Mouse (Mus musculus) liver, adult 2 months (tissue): Measurements from ENCODE around the gene Dmtf1. TPM values are rescaled to one million over a fixed set of nuclear protein-coding genes. Genes with fewer than 3 reads are reported as not detected.

ENCODE experiments used
- DNase-seq: peaks from one replicate; pipeline ENCODE4 v3.0.0-alpha.2; 2011; ENCODE audit warnings: low read depth, low spot score; ENCODE audit errors: extremely low read depth
- H3K27ac ChIP-seq: fragments of 200-500 bp; replicated peaks from 2 replicates; pipeline ENCODE4 v1.5.1; 2012; ENCODE audit warnings: low read depth, mild to moderate bottlenecking, control low read depth, inconsistent platforms, low read length; ENCODE audit not compliant: insufficient read depth
- H3K27me3 ChIP-seq: fragments of 200-500 bp; 2 replicates; pipeline ENCODE4 v1.6.1; 2012; ENCODE audit warnings: mild to moderate bottlenecking, moderate library complexity, low read length, inconsistent platforms; ENCODE audit not compliant: control insufficient read depth, insufficient read depth
- H3K36me3 ChIP-seq: fragments of 200-500 bp; 2 replicates; pipeline ENCODE4 v1.6.1; 2012; ENCODE audit warnings: low read length, inconsistent platforms; ENCODE audit not compliant: control insufficient read depth, insufficient read depth
- H3K4me1 ChIP-seq: fragments of 200-500 bp; 2 replicates; pipeline ENCODE4 v1.6.1; 2011; ENCODE audit warnings: low read length; ENCODE audit not compliant: control insufficient read depth, insufficient read depth
- H3K4me3 ChIP-seq: fragments of 200-500 bp; 2 replicates; pipeline ENCODE4 v1.5.1; 2011; ENCODE audit warnings: low read depth, mild to moderate bottlenecking, control low read depth, low read length, moderate library complexity; ENCODE audit not compliant: insufficient read depth
- H3K79me2 ChIP-seq: fragments of 200-500 bp; 2 replicates; pipeline ENCODE4 v1.6.1; 2012; ENCODE audit warnings: inconsistent platforms, mild to moderate bottlenecking, low read length, moderate library complexity; ENCODE audit not compliant: control insufficient read depth, insufficient read depth
- H3K9ac ChIP-seq: fragments of 200-500 bp; 2 replicates; pipeline ENCODE4 v1.6.1; 2012; ENCODE audit warnings: low read depth, mild to moderate bottlenecking, control low read depth, inconsistent platforms, low read length
- CTCF ChIP-seq: fragments of 200-500 bp; IDR thresholded peaks from 2 replicates; pipeline ENCODE4 v1.5.1; 2011; ENCODE audit warnings: low read depth, low read length, control low read depth
- POLR2A ChIP-seq: fragments of 200-500 bp; IDR thresholded peaks from 2 replicates; pipeline ENCODE4 v1.6.1; 2011; ENCODE audit warnings: low read length, control low read depth; ENCODE audit not compliant: insufficient read depth; ENCODE audit errors: extremely low read depth
- WGBS: fragments of 180-500 bp; shearing (Covaris S2); methylation state at CpG from one replicate; pipeline ENCODE4 v1.1.7; 2018; 5-methylcytosine and 5-hydroxymethylcytosine counted together
- polyA plus RNA-seq: library from polyadenylated mRNA; depleted of rRNA; stranded (reverse); fragments of >200 nt; gene quantifications from 2 replicates; pipeline ENCODE4 v1.2.3, GENCODE M21; 2012
- total RNA-seq: library from RNA; depleted of rRNA; stranded (reverse); fragments of >200 nt; gene quantifications from 2 replicates; pipeline ENCODE4 v1.2.3, GENCODE M21; 2014

Gene Dmtf1
- total and polyA plus RNA-seq, 2 experiments, result 5.8 to 17.8 TPM

GRCm38 (mm10) chr5:9142376-9142775 is 19.2 kb downstream of the Dmtf1 start:
- Histone ChIP-seq H3K27ac (no peak overlapping the region), H3K4me3 (no peak overlapping the region), H3K36me3 (peaks cover 25% of the 10 kb centered on the region), H3K9ac (no peak overlapping the region), H3K79me2 (no peaks in the 10 kb centered on the region), H3K4me1 (no peaks in the 10 kb centered on the region), H3K27me3 (no peaks in the 10 kb centered on the region)
- WGBS, result 96% methylated on average over 6 of the region's 6 CpGs
- DNase-seq, result no peak
- TF ChIP-seq POLR2A (no peak), CTCF (no peak)

GRCm38 (mm10) chr5:9140724-9141123 is 20.9 kb downstream of the Dmtf1 start:
- H3K36me3 ChIP-seq, result peaks cover 25% of the 10 kb centered on the region
- H3K79me2 ChIP-seq, result no peaks in the 10 kb centered on the region
- 83% methylated on average over 8 of the region's 8 CpGs for WGBS
- no peak overlapping the region for H3K9ac ChIP-seq
- no peaks in the 10 kb centered on the region for H3K4me1 ChIP-seq
- no peaks in the 10 kb centered on the region for H3K27me3 ChIP-seq
- H3K4me3 ChIP-seq, result no peak overlapping the region
- TF ChIP-seq POLR2A (no peak), CTCF (no peak)
- H3K27ac ChIP-seq, result no peak overlapping the region
- DNase-seq, result no peak

GRCm38 (mm10) chr5:9135588-9135987 is 26.0 kb downstream of the Dmtf1 start:
- TF ChIP-seq POLR2A (no peak), CTCF (no peak)
- Histone ChIP-seq H3K27ac (no peak overlapping the region), H3K27me3 (no peaks in the 10 kb centered on the region), H3K9ac (no peak overlapping the region), H3K79me2 (no peaks in the 10 kb centered on the region), H3K4me1 (no peaks in the 10 kb centered on the region), H3K36me3 (peaks cover 31% of the 10 kb centered on the region), H3K4me3 (no peak overlapping the region)
- DNase-seq, result no peak
- 68% methylated on average over 3 of the region's 3 CpGs for WGBS

- TF ChIP-seq POLR2A (no peak), CTCF (no peak)
- H3K27me3 ChIP-seq, result no peaks in the 10 kb centered on the region
- 97% methylated on average over 7 of the region's 7 CpGs for WGBS
- peaks cover 33% of the 10 kb centered on the region for H3K36me3 ChIP-seq
- no peaks in the 10 kb centered on the region for H3K79me2 ChIP-seq
- no peak overlapping the region for H3K9ac ChIP-seq
- DNase-seq, result no peak
- H3K27ac ChIP-seq, result no peak overlapping the region
- no peaks in the 10 kb centered on the region for H3K4me1 ChIP-seq
- no peak overlapping the region for H3K4me3 ChIP-seq
Observed at GRCm38 (mm10) chr5:9131786-9132185, 29.8 kb downstream of the Dmtf1 start.

GRCm38 (mm10) chr5:9128566-9128965 is 33.0 kb downstream of the Dmtf1 start:
- TF ChIP-seq POLR2A (no peak), CTCF (no peak)

GRCm38 (mm10) chr5:9124134-9124533 is 37.4 kb downstream of the Dmtf1 start:
- Histone ChIP-seq H3K27ac (no peak overlapping the region), H3K79me2 (no peaks in the 10 kb centered on the region), H3K27me3 (no peaks in the 10 kb centered on the region), H3K36me3 (peaks cover 64% of the 10 kb centered on the region), H3K4me1 (no peaks in the 10 kb centered on the region), H3K4me3 (no peak overlapping the region), H3K9ac (no peak overlapping the region)
- WGBS, result 86% methylated on average over 2 of the region's 2 CpGs
- TF ChIP-seq POLR2A (no peak), CTCF (no peak)
- DNase-seq, result no peak

More at GRCm38 (mm10) chr5:9128566-9128965, 33.0 kb downstream of the Dmtf1 start:
- H3K4me1 ChIP-seq, result no peaks in the 10 kb centered on the region
- H3K36me3 ChIP-seq, result peaks cover 43% of the 10 kb centered on the region
- H3K4me3 ChIP-seq, result no peak overlapping the region
- DNase-seq, result peak; percentile 68
- no peaks in the 10 kb centered on the region for H3K79me2 ChIP-seq
- no peak overlapping the region for H3K27ac ChIP-seq
- no peak overlapping the region for H3K9ac ChIP-seq
- H3K27me3 ChIP-seq, result no peaks in the 10 kb centered on the region
- 87% methylated on average over 12 of the region's 12 CpGs for WGBS
